Mouse (Mus musculus) C2C12 (cell line): Measurements from ENCODE around the gene Dnm1.
"Not testable (repeated sequence)": the region's sequence is repeated elsewhere in the genome, so short reads cannot be mapped to it uniquely, and the experiment has no call there.

ENCODE experiments used
- CTCF ChIP-seq: IDR thresholded peaks from one replicate; pipeline ENCODE4 v1.5.1; 2011; ENCODE audit not compliant: control insufficient read depth, insufficient read depth, insufficient read length
- FOSL1 ChIP-seq: IDR thresholded peaks from one replicate; pipeline ENCODE4 v1.8.0; 2011; ENCODE audit warnings: mild to moderate bottlenecking, low read length; ENCODE audit not compliant: poor library complexity, insufficient read depth, severe bottlenecking
- MAX ChIP-seq: IDR thresholded peaks from one replicate; pipeline ENCODE4 v1.6.1; 2011; ENCODE audit warnings: mild to moderate bottlenecking, control low read depth
- MYOD1 ChIP-seq: IDR thresholded peaks from one replicate; pipeline ENCODE4 v1.6.1; 2011; ENCODE audit warnings: low read depth; ENCODE audit not compliant: control insufficient read depth, insufficient read length
- MYOG ChIP-seq: IDR thresholded peaks from one replicate; pipeline ENCODE4 v1.6.1; 2011; ENCODE audit not compliant: control insufficient read depth, insufficient read length; ENCODE audit errors: extremely low read depth
- USF1 ChIP-seq: IDR thresholded peaks from one replicate; pipeline ENCODE4 v1.6.1; 2011; ENCODE audit warnings: low read depth, mild to moderate bottlenecking, control low read depth, moderate library complexity

- not testable (repeated sequence) for TF ChIP-seq CTCF, MYOG, USF1, FOSL1, MYOD1, MAX
These were observed 9.1 kb upstream of the Dnm1 start for GRCm38 (mm10) chr2:32362274-32362673.
